Mouse (Mus musculus): ENCODE measurements around the gene Gtpbp8. TPM values are rescaled to one million over a fixed set of nuclear protein-coding genes. Genes with fewer than 3 reads are reported as not detected.
A peak's percentile ranks its signal among the peaks of the same experiment; 100 is the strongest.

The Gtpbp8 gene
- total RNA-seq, 2 experiments from 2014 or later = 26.1 to 27.7 TPM

GRCm38 (mm10) chr16:44727525-44727924 is 18.6 kb downstream of the Gtpbp8 start:
- no peak for DNase-seq (ENCODE audit: low spot score in 2 of 2)

GRCm38 (mm10) chr16:44725286-44726223 is 20.6 kb downstream of the Gtpbp8 start:
- peak; percentile 64 to 91 for DNase-seq (ENCODE audit: low spot score in 2 of 2)

GRCm38 (mm10) chr16:44724847-44725246 is 21.3 kb downstream of the Gtpbp8 start:
- peak in 1 of 2 experiments; percentile 54 for DNase-seq (ENCODE audit: low spot score in 2 of 2)

- peak; percentile 93 to 97 for DNase-seq (ENCODE audit: low spot score in 2 of 2)
Measured at GRCm38 (mm10) chr16:44724083-44724787, 21.9 kb downstream of the Gtpbp8 start, which contains the start of gene Nepro. Gene Nepro, plus strand, starts transcription at chr16:44724301.

GRCm38 (mm10) chr16:44722666-44723065 is 23.5 kb downstream of the Gtpbp8 start:
- DNase-seq (ENCODE audit: low spot score in 2 of 2) = no peak

- DNase-seq (ENCODE audit: low spot score in 2 of 2) = no peak
Measured at GRCm38 (mm10) chr16:44720518-44720917, 25.6 kb downstream of the Gtpbp8 start.

GRCm38 (mm10) chr16:44719349-44719748 is 26.8 kb downstream of the Gtpbp8 start:
- no peak for DNase-seq (ENCODE audit: low spot score in 2 of 2)

- no peak for DNase-seq (ENCODE audit: low spot score in 2 of 2)
Measured at GRCm38 (mm10) chr16:44717838-44718237, 28.3 kb downstream of the Gtpbp8 start.

- no peak for DNase-seq (ENCODE audit: low spot score in 2 of 2)
Measured at GRCm38 (mm10) chr16:44717141-44717634, 29.0 kb downstream of the Gtpbp8 start.

- peak in 1 of 2 experiments; percentile 65 for DNase-seq (ENCODE audit: low spot score in 2 of 2)
Measured at GRCm38 (mm10) chr16:44716305-44717140, 29.6 kb downstream of the Gtpbp8 start.

- no peak for DNase-seq (ENCODE audit: low spot score in 2 of 2)
Measured at GRCm38 (mm10) chr16:44703458-44703857, 42.7 kb downstream of the Gtpbp8 start.

- no peak for DNase-seq (ENCODE audit: low spot score in 2 of 2)
Measured at GRCm38 (mm10) chr16:44702272-44702671, 43.9 kb downstream of the Gtpbp8 start.

GRCm38 (mm10) chr16:44701155-44701554 is 45.0 kb downstream of the Gtpbp8 start:
- DNase-seq (ENCODE audit: low spot score in 2 of 2) = no peak

GRCm38 (mm10) chr16:44697473-44698205 is 48.5 kb downstream of the Gtpbp8 start:
- DNase-seq (ENCODE audit: low spot score in 2 of 2) = no peak

- no peak for DNase-seq (ENCODE audit: low spot score in 2 of 2)
Measured at GRCm38 (mm10) chr16:44695859-44696620, 50.1 kb downstream of the Gtpbp8 start.

- no peak for DNase-seq (ENCODE audit: low spot score in 2 of 2)
Measured at GRCm38 (mm10) chr16:44695214-44695858, 50.8 kb downstream of the Gtpbp8 start.

- DNase-seq (ENCODE audit: low spot score in 2 of 2) = no peak
Measured at GRCm38 (mm10) chr16:44693695-44694094, 52.5 kb downstream of the Gtpbp8 start.

GRCm38 (mm10) chr16:44692541-44692940 is 53.6 kb downstream of the Gtpbp8 start:
- DNase-seq (ENCODE audit: low spot score in 2 of 2) = no peak
